Mouse (Mus musculus) hindlimb bud, embryonic 11.5 days (tissue): ENCODE measurements at regions not wholly inside any gene's neighbourhood (a gene's known extent, or its start where the extent isn't known, plus 50 kb on each side); places are given as distances from the start of the nearest gene placed in this dataset.

Experiments used
- DNase-seq: peaks from one replicate; pipeline ENCODE4 v3.0.0-alpha.2; 2012; ENCODE audit warnings: low read depth, low spot score; ENCODE audit errors: extremely low spot score

DNA sequence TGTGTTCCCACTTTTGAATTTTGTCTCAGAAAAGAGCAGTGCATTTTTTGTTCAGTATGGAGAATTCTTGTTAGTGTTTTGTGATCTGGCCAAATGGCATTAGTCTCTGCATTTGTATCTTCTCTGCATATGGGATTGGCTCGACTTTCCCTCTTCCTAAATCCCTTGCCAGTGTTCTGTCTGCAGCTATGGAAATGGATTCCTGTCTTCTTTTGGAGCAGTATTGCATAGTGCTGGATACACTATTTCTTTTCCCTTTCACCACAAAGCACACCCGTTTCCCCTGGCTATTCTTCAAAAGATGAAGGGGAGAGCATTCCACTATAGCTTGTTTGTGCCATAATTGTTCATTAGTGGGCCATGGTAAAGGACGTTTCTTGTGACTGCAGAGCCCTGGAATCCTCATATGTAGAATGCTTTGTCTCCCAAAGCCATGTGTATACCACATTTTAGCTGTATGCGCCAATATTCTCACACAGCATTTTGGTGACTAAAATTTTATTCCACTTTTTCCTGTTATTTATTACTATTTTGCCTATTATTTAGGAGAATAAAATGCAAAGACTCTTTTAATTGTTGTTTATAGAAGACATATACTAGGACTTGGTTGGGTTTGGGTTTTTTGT, 197.8 kb downstream of the Hs3st1 start:
- DNase-seq, result no peak

DNA sequence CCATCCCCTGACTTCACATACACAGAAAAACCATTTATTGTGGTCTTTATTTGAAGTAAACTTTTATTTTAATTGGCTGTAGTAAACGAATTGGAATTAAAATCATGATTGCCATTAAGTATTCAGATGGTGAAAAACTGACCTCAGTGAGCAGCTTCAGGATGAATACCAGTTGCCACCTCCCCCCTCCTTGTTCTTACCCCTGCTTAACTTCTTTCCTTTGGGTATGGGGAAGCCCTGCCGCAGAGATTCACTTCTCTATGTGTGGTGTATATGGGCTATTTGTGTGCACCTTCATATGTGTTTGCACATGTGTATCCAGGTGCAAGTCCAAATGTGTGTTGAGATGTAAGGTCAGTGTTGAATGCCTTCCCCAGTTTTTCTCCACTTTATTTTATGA, 218.2 kb downstream of the Hs3st1 start:
- DNase-seq, result no peak

DNA sequence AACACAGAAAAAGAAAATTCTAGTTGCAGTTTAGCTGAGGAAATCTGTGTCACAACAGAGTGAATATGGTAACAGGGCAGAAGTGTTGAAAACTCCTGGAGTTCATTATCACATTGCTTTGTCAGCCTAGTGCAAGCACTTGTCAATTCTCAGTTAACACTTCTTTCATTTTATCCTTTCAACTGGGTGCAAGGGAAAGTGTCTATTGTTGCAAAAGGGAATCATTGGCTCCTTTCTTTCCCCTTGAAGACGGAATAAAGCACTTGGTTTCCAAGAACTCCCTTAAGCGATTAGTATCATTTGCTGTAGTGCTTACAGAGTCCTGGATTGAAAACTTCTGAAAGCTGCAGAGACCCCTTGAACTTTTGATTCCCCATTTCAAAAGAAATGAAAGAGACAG, 218.9 kb downstream of the Hs3st1 start:
- no peak for DNase-seq

DNA sequence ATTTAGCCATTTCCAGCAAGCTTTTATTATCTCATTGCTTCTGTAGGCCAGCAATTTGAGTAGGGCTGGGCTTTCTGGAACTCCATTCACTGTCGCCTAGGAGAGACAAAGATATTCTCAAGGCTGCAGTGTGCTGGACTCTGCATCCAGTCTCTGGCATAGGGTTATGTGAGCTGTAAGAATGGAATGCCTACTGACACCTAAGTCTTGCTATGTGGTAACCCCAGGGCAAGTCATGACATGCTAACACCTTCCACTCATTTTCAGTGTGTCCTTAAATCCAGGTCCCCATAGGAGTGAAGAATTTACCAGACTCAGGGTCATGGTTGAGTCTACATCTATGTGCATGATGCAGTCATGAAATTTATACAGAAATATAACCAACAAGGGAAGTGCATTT, 245.0 kb downstream of the Hs3st1 start:
- DNase-seq, result no peak

DNA sequence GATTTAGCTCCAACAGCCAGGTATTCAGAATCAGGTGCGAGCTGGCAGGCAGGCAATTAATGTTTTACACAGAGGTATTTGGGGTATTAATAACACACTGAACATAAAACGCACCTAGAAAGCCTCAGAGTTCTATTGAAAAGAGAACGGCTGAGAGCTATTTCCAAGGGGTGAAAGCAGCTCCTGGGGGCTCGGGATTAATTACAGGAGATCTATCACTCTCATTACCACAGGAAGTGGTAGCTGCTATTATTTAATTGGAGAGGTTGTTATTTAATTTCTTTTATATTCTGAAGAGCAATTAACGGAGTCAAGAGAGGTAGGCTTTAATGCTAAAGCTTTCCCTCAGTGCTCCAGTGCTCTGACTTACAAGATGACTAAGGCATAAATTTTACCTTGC, 272.5 kb downstream of the Hs3st1 start:
- no peak for DNase-seq

DNA sequence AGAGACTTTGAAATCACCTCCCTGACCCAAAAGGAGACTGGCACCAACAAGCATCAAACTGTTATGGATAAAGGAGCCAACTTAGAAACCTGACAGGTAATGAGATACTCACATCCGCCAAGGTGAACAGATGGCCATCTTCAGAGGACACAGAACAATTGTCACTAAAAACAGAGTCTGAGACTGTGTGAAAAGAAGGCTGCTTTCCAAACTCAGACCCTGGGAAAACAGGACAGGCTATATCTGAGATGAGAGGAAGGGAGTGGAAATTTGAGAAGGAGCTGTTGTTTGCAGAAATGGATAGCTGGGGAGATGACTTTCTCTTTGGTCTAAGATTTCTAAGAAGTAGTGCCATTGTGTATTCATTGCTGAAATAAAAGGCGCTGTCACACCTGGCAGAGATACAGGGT, 297.2 kb downstream of the Hs3st1 start:
- no peak for DNase-seq

DNA sequence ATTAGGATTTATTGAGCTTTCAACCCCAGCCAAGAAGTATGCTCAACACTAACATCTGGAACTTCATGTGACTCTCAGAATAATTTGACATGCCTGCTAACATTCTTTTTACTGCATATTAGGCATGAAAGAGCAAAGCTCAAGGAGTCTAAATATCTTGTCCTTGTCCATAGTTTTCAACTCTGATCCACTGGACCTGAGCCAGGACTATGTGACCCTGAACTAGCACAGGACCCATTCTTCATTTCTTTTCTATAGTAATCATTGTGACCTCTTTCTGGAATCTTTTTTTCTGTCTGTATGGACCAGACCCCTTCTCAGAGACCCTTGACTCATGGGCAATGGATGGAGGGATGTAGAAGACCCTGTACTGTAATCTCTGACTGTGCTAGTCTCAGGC, 301.6 kb downstream of the Hs3st1 start:
- no peak for DNase-seq

DNA sequence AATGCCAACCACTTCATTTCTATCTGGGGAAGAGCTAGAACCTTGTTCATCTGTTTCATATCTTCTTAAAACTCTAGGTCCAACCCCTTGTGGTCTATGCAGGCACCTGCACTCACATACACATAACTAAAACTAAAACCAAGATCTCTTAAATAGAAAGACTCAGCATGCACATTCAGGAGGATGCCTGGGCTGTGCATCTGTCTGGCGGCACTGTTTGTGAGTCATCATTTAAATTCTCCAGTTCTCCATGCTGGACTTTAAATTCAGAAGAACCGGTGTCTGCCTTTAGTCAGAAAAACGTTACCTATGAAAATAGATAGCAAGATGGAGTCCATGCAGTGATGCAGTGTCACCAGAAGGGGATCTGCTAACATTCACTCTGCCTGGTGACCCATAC, 314.5 kb downstream of the Hs3st1 start:
- no peak for DNase-seq

DNA sequence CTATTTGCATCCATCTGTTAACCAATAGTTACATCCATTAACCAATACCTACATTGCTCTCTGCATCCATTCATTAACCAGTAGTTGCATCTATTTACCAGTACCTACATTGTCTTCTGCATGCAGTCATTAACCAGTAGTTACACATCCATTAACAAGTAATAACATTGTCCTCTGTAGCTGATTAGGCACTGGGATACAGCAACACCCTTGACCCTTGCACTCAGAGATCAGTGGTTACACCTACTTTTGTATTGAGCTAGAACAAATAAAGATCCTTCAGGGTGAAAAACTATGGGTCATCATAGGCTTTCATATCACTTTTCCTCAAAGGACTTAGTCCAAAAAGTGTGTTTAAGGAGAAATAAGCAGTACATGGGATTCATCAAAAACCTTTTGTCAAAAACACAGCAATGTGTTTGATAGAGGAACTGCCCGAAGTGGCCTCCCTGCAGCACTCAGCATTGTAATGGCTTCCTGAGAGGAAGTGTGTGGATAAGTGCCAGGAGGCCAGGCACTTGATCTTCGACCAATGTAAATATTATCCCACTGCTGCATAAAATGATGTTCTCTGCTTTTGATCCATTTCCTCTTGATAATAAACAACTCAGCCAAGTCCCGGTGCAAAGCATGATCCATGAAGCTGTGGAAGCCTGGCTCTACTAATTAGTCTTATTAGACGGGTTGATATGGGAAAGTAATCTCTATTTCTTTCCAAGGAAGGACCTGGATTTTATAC, 317.6 kb downstream of the Hs3st1 start:
- no peak for DNase-seq

DNA sequence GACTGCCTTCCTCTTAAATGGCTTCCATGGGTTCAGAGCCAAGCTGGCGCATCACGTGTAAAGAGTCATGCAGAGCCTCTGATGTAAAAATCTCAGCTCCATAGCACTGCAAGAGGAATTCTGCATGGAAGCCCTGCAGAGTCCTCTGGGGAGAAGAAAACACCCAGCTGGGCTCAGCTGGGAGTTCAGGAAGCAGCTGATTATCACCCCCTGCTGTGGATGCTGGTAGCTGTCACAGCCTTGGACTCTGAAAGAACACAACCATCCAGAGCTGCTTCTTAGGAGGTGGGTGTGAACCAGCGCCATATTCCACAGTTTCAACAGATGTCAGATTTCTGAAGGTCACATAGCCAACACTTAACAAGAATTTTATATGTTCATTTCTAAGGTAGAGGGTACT, 329.2 kb downstream of the Hs3st1 start:
- no peak for DNase-seq

DNA sequence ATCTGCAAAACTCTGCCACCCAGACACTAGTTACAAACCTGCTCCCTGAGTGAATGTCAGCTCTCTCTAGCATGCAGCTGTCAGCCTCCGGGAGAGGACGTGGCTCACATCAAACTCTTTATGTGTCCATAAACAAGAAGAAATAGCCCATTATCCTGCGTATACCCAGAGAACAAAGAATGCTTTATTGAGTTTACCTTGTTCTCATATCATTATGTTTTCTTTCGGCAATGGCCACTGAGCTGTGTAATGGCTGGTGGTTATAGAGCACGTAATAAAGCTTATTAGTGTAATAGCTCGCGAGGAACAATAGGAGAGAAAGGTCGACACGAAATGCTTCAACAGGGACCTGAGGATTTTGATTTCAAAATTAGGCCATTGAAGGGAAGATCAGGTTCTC, 331.6 kb downstream of the Hs3st1 start:
- DNase-seq, result no peak

DNA sequence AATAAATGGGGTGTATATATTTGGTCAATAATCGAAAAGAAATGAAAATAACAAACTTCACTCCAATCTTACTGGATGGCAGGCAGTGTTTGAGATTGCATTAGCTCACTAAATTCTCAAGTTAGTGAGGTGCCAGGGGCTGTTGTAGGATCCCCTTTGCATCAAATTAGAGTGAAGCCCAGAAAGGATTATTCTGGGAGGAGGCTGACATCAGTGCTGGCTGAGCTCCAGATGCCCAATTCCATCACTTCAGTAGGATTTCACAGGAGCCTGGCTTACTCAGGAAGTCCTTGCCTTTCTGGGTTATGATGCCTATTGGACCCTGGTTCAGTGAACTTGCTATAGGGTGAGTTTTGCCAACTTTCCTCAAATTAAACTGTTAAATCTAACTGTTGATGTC, 336.5 kb downstream of the Hs3st1 start:
- no peak for DNase-seq

DNA sequence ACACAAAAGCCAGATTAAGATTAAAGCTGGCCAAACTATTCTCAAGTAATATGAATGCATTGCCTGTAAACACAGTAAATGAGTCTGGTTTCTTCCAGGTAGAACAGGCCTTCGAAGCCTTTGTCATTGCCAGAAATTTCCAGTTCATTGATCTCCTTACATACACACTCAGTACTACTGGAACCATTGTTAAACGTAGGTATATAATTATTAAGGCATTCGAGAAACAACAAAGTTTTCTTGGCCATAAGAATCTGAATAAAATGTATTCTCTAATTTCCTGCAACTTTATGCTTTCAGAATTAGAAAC, 337.5 kb downstream of the Hs3st1 start:
- DNase-seq, result no peak

DNA sequence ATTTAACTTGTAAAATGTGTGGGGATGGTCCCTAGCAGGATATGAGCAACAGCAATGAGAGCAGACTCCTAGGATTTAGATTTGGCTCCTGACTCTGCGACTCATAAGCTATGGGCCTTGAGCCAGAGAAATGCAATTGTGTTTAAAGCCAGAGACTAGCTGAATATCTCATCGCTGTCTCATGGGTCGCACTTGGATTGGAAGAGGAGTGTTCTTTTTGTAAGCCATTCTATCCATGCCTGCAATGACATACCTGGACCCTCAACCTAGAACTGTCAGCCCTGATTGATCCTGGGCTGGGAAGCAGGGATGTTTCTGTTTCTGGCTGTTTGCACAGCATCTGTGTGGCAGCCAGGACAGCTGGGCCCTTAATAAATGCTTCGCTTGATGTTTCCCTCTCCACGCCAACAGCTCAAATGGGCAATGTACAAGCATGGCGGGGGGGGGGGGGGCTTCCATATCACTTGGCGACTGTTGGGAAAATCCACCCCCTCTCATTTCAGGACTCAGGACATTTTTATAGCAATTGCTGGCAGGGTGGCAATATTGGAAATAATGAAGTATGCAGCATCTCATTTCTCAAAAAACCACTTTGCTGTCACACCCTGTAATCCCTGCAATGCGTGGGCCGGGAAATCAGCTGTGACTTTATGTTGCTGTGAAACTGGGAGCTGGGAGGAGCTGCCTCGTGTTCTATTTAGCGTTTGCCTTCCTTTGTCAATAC, 338.0 kb downstream of the Hs3st1 start:
- no peak for DNase-seq

DNA sequence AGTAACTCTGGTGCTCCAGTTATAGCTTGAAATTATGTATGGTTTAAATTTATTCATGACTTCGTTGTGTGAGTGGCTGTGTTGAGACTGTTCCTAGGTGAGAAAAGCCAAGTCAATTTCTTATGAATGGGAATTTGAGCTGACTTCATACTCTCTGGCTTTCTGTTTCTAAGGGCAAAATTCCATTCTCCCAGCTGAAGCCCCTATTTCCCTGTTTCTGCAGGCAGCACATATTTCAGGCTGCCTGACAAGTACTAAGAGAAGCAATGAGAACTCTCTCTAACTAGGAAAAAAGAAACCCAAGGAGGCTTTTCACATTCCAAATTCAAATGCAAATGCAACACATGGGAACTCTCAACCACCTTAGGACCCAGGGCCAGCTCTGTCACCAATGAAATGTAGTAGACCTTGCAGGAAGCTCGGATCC, 338.7 kb downstream of the Hs3st1 start:
- peak; percentile 20 for DNase-seq

DNA sequence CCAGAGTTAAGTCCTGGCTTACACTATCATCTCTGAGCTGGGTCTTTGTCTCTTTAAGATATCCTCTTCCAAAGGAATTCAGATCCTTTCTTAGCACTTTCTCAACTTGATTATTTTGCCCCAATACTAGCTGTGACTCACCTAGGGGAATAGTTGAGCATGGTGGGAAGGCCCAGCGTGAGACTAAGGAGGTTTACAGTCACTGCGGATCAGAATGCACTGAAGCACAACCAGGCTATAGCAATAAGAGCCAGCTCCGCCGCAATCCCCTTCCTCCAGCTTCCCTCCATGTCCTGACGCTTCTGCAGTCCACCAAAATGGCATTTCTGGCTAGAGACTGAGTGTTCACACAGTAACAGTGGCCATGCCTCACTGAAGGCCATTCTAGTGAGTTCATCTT, 342.5 kb downstream of the Hs3st1 start:
- no peak for DNase-seq

DNA sequence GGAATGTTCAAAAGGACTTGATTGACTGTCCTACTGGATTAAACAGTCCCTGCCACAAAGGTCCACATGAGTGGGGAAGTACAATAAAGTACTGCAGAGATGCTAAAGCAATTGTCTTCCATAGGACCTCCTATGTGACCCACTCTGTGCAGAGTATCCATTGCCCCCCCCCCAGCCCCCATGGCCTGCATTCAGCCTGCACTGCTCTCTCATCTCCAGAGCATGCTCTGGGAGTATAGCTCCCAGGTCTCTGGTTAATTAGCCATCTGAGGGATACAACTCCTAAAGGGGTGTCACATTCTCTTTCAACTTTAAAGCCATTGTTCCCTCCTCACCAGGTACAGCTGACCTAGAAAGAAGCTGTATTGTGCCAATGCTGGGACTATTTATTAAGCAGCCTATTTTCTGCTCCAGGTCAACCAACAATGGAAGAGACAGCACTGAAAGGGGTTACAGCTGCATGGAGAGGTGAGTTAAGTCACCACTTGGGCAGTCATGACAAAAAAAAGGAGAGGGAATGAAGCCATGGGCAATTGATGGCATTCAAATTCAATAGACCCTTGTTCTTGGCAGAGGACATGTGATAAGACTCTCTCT, 364.8 kb downstream of the Hs3st1 start:
- DNase-seq, result no peak

DNA sequence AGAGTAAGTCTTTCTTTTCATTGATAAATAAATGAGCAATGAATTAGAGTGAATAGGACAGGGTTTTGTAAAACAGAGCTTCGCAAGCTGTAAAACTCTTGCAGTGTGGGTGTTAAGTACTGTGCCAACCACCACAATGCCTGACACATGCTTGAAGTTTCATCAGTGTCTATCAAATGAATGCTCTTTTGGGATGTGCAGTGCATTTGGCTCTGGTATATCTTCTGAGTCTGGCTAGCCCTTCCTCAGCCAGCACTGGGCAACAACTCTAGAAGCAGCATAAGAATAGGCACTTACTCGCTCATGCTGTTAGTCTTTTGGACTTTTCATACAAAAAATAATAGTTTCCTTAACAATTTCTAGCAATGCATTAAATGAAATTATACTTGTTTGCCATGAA, 370.9 kb downstream of the Hs3st1 start:
- DNase-seq, result no peak

DNA sequence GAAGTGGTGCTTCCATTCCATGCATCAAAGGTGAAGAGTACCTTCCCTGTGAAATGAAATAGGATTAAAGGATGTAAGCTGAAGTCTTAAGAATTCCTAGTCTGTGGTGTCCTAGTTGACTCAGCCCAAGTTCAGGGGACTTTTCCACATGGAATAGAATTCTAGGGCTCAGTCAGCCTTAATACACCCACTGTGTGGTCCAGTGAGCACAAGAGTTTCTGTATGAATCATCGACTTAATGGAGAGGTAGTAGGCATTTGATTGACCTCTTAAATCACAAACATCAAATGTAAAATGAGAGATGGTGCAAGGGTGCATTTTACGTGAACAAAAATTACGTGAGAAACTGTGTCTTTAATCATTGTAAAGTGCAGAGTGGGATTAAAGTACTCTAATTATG, 381.1 kb downstream of the Hs3st1 start:
- DNase-seq, result no peak

DNA sequence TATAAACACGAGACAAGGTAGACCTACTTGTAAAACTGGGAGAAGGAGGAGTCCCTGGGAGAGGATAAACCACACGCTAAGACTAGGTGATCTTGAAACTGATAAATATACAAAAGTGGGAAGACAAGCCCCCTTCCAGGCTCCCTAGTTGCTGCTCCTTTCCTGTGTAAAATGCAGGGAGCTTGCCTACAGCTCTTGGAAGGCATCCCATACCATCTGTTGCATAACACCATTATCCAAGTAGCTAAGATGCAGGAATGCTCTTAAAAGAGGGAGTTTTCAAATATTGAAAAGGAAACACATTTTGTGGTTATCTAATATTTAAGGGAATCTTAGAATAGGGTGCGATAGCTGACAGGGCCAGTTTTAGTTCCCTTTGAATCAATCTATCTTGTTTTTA, 406.6 kb downstream of the Hs3st1 start:
- no peak for DNase-seq

DNA sequence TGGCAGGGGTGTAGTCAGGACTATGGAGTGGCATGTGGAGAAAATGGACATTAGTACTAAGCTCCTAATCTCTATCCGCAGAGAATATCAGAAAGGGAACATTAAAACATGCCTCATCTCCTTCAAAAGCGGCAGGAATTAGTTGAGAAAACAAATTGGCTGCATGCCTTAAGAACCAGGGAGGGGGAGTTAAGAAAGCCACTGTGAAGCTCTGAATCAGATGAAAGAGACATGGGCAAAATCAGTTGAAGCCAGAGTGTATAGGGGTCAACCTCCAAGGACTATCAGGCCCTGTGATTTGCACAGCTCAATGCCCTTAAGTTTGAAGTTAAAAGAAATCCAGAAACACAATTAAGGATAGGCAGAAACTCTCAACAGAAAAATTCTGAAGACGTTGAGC, 408.3 kb downstream of the Hs3st1 start:
- DNase-seq, result no peak

DNA sequence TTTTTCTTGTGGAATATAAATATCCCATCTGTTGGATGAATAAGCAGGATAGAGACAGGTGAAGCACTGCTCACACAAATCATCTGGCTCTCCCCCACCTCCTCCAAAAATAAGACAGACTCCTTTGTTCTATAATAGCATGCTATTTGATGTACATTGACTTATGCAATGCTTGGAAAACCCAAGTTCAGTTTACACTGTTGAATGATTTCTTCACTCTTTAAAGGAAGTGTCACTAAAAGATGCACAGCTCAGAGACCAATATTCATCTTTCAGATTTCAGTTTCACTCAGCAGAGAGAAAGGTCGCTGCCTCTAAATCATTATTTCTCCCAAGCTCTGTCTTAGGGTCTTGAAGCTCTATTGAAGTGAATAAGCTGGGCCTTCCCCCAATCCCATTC, 417.4 kb downstream of the Hs3st1 start:
- DNase-seq, result no peak
